Mouse (Mus musculus): ENCODE data around the gene Acp7. TPM values are rescaled to one million over a fixed set of nuclear protein-coding genes. Genes with fewer than 3 reads are reported as not detected.

Gene Acp7
- total RNA-seq, 2 experiments from 2014 or later, result not detected

- no peak for ATAC-seq (replicated peaks; ENCODE audit: poor library complexity, severe bottlenecking)
These were observed 52.5 kb downstream of the Acp7 start for GRCm38 (mm10) chr7:28578543-28579053.

DNA sequence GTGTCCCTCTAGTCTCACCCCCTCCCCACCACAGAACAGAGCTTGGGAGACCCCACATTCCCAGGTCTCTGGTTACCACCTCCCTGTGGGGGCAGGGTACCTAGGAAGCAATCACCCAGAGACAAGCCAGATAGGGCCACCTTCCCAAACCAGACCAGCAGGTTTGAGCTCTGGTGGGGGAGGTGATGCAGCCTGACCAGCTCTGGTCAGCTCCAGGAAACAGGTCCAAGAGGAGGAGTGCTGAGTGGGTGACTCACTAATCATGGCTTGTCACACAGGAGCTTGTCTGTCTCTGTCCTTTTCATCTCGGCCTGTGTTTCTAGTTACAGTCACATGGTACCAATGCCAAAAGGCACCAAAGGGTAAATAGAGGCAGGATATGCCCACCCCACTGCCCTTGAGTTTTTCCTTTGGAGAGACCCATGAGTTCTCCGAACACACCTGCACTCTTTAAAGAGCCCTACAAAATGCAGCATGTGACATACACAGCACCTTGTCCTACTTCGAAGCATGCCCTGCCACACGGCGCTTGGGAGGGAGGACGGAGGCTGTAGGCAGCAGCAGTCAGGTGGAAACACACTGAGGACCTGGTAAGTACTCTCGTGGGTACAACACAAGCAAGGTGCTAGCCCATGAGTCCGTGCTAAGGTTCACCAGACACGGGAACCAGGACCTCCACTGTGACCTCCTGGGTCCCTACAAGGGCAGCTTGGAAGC is 53.1 kb downstream of the Acp7 start:
- ATAC-seq (replicated peaks; ENCODE audit: poor library complexity, severe bottlenecking), result no peak

DNA sequence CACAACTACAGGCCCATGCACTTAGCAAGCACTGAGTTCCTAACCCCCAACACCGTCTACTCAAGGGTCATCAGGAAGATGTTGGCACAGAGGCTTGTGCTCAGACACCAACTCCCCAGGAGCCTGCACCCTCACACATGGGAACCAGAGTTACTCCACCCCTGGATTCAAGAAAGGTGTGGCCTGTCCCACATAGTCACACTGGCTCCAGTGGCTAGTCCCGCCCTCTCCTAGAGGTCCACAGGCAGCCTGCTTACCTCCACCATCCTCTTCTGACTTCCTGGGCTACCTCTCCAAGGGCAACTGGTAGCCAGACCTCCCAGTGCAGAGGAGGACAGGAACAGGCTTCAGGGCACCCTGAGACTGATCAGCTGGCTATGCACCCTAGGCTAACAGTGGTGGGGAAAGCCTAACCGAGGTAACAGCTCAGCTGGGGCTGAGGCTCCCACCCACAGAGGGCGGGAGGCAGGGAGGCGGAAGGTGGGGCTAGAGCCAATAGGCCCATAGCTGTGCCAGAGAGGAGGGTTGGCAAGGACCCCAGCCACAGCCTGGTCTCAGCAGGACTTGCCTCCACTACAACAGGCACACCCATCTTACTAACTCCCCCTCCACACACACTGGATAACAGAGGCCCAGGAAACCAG is 54.7 kb downstream of the Acp7 start:
- ATAC-seq (replicated peaks; ENCODE audit: poor library complexity, severe bottlenecking), result no peak

- no peak for ATAC-seq (replicated peaks; ENCODE audit: poor library complexity, severe bottlenecking)
These were observed 55.5 kb downstream of the Acp7 start for GRCm38 (mm10) chr7:28575597-28575996.

- no peak for ATAC-seq (replicated peaks; ENCODE audit: poor library complexity, severe bottlenecking)
These were observed 57.9 kb downstream of the Acp7 start for GRCm38 (mm10) chr7:28573236-28573635.

DNA sequence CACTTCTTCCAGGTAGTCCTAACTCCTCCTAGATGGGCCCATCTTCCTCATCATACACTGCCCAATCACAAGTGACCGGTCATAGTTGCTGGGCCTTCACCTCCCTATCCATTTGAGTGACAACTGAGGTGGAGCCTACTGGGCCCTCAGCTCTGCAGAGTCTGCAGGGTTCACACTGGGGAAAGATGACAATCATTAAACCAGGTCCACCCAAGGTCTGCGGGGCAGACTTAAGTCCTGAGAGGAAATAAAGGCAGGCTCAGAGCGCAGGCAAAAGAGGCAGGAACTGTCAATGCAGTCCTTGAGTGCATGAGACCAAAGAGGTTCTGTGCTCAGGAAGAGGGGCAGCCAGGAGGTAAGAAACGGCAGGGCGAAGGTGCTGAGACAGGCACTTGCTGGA is 58.4 kb downstream of the Acp7 start:
- ATAC-seq (replicated peaks; ENCODE audit: poor library complexity, severe bottlenecking), result no peak

DNA sequence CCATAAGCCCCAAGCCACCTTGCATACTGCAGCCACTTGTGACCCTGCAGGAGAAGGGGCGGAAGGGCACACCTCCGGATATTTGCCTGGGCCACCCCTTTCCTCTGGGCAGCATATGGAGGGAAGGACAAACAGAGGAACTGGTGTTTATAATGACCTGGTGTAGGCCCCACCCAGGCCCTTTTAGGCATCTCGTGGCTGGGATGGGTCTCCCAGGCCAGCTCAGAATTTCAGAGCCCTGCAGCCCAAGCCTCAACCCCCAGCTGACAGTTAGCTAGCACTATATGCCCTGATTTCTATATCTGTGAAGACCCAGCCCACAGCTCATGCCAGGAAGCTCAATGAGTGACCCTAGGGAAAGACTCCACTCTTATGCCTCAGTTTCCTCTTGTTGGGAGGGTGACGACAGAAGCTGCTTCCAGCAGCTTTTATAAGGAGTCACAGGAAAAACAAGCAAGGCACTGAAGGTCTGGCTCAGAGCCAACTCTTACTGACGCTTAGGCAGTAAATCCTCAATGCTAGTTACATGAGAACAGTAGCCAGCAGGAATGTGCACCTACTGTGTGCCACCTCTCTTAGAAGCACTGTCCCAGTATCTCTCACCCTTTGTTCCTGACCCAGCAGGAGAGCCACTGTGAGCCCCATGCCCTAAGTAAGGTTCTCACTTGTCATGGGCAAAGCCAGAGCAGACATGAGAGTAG is 60.0 kb downstream of the Acp7 start:
- ATAC-seq (replicated peaks; ENCODE audit: poor library complexity, severe bottlenecking), result no peak

- no peak for ATAC-seq (replicated peaks; ENCODE audit: poor library complexity, severe bottlenecking)
These were observed 60.7 kb downstream of the Acp7 start for GRCm38 (mm10) chr7:28570291-28570981.

- peak; percentile 90 for ATAC-seq (replicated peaks; ENCODE audit: poor library complexity, severe bottlenecking)
These were observed 62.9 kb downstream of the Acp7 start for GRCm38 (mm10) chr7:28568253-28568652.

DNA sequence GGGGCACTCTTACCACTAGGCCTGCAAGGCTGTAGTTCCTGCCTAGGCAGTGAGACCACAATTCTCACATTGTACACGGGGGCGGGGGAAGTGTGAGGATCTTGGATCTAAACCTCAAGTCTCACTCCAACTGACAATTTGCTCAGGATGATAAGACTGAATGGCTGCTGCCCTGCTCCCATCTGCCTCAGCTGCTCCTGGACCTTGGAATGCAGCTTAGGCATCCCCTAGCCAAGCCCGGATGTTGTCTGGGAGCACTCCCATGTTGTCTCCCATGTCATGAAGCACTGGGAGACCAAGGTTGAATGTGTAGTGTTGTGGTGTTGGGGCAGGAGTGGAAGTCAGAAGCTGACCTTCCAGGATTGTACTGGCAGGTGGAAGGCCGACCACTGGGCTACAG is 63.6 kb downstream of the Acp7 start:
- no peak for ATAC-seq (replicated peaks; ENCODE audit: poor library complexity, severe bottlenecking)

DNA sequence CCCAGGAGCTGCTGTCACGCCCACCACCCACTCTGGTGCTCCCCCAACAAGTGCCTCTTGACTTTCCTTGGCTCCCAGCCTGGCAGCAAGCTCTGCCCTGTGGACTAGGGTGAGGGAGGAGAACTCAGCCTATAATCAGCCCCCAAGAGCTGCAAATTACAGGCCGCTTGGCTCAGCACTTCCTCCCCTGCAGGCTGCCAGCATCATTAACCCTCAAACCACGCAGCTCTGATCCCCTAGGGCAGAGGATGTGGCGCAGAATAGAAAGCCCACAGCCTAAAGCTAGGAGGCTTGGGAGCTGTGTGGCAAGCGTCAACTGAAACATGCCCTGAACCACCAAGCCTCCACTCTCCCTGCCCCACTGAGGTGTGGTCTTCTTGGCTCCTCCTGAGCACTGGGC is 65.7 kb downstream of the Acp7 start:
- no peak for ATAC-seq (replicated peaks; ENCODE audit: poor library complexity, severe bottlenecking)

GRCm38 (mm10) chr7:28562951-28563350 is 68.2 kb downstream of the Acp7 start:
- ATAC-seq (replicated peaks; ENCODE audit: poor library complexity, severe bottlenecking), result no peak

DNA sequence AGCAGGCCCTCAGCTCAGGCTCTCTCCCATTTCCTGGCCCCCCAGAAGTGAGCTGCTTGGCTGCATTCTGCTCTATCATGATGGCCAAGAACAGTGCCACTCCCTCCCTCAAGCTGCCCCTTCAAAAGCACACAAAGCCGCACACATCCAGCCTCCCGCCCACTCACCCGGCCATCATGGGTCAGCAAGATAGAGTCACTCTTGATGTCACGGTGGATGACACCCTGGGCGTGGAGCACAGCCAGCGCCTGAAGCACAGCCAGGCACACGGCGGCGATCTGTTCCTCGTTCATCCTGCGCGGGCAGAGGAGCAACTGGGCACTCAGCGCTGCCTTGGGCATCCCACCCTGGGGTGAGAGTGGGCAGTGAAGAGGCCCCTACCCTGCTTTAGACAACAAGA is 68.8 kb downstream of the Acp7 start:
- no peak for ATAC-seq (replicated peaks; ENCODE audit: poor library complexity, severe bottlenecking)

DNA sequence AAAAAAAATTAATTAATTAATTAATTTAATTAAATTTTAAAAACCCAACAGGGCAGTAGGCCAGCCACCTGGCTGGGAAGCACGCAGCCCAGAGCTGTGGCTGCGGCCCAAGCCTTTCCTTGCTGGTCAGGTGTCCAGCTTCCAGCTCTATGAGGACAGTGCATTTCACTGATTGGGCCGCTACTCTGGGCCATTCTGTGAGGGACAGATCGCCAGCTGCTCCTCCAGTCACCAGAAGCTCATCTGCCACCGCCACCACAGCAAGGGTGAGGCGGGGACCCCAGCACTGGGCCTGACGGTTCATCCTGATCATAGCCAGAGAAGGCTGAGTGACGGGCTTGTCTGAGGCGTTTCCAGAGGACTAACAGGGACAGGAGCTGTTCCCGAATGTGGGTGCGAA is 69.2 kb downstream of the Acp7 start:
- ATAC-seq (replicated peaks; ENCODE audit: poor library complexity, severe bottlenecking), result no peak

DNA sequence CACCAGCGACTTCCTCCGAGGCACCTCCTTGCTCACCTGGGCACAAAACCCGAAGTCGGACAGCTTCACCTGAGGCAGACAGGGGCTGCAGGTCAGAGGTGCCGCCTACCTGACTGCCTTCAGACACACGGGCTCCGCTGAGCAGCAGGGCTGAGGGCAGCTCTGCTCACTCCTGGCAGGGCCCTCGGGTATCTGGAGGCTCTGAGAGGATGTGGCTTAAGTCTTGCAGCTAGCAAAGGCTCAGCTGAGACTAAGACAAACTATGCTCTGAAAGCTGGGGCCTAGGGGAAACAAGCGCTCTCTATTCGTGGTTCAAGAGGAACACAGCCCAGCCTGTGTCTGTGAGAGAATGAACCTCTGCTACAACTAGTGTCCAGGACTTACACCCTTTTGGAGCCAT is 70.3 kb downstream of the Acp7 start:
- ATAC-seq (replicated peaks; ENCODE audit: poor library complexity, severe bottlenecking), result no peak

- no peak for ATAC-seq (replicated peaks; ENCODE audit: poor library complexity, severe bottlenecking)
These were observed 72.6 kb downstream of the Acp7 start for GRCm38 (mm10) chr7:28558486-28558885.

- ATAC-seq (replicated peaks; ENCODE audit: poor library complexity, severe bottlenecking), result peak; percentile 35; the same call in 1 of the 2 replicates
These were observed 73.4 kb downstream of the Acp7 start for GRCm38 (mm10) chr7:28557708-28558107.
